Mouse (Mus musculus) heart, embryonic 11.5 days (tissue): Measurements from ENCODE around the gene Tmem161a. TPM values are rescaled to one million over a fixed set of nuclear protein-coding genes. Genes with fewer than 3 reads are reported as not detected.
"Not testable (repeated sequence)": the region's sequence is repeated elsewhere in the genome, so short reads cannot be mapped to it uniquely, and the experiment has no call there.

Source experiments
- ATAC-seq: fragments of 200-750 bp; cut with Nextera tagmentation; replicated peaks from 2 replicates; pipeline ENCODE4 v1.8.0; 2017; ENCODE audit warnings: moderate library complexity; ENCODE audit not compliant: insufficient number of reproducible peaks, low FRiP score, low TSS enrichment
- H3K27ac ChIP-seq: fragments of 300-500 bp; sonication (generic); 2 replicates; pipeline ENCODE4 v1.5.1; 2014; ENCODE audit warnings: mild to moderate bottlenecking, low read depth, low read length
- H3K27me3 ChIP-seq: fragments of 300-500 bp; sonication (generic); 2 replicates; pipeline ENCODE4 v1.6.1; 2014; ENCODE audit warnings: mild to moderate bottlenecking, low read length, mixed read lengths; ENCODE audit not compliant: control insufficient read depth, insufficient read depth
- H3K36me3 ChIP-seq: fragments of 300-500 bp; sonication (generic); 2 replicates; pipeline ENCODE4 v1.6.1; 2014; ENCODE audit warnings: mild to moderate bottlenecking, low read length, moderate library complexity, mixed read lengths; ENCODE audit not compliant: control insufficient read depth, insufficient read depth
- H3K4me1 ChIP-seq: fragments of 300-500 bp; sonication (generic); 2 replicates; pipeline ENCODE4 v1.6.1; 2014; ENCODE audit warnings: low read length; ENCODE audit not compliant: control insufficient read depth, insufficient read depth
- H3K4me2 ChIP-seq: fragments of 300-500 bp; sonication (generic); 2 replicates; pipeline ENCODE4 v1.6.1; 2014; ENCODE audit warnings: mild to moderate bottlenecking, moderate library complexity
- H3K4me3 ChIP-seq: fragments of 300-500 bp; sonication (generic); 2 replicates; pipeline ENCODE4 v1.5.1; 2014; ENCODE audit warnings: low read depth, low read length
- H3K9ac ChIP-seq: fragments of 300-500 bp; sonication (generic); 2 replicates; pipeline ENCODE4 v1.6.1; 2014; ENCODE audit warnings: mild to moderate bottlenecking, low read depth, low read length, moderate library complexity
- H3K9me3 ChIP-seq: fragments of 300-500 bp; sonication (generic); replicated peaks from 2 replicates; pipeline ENCODE4 v1.6.1; 2016; ENCODE audit warnings: low read length; ENCODE audit not compliant: control insufficient read depth
- WGBS: fragments of 180-500 bp; shearing (Covaris S2); extraction: QIAGEN DNeasy Blood & Tissue Kit; methylation state at CpG from one replicate; pipeline ENCODE4 v1.1.7; 2014; ENCODE audit not compliant: insufficient replicate concordance; 5-methylcytosine and 5-hydroxymethylcytosine counted together
- polyA plus RNA-seq: library from polyadenylated mRNA; unstranded; fragments of >200 nt; fragmentation: Nextera tagmentation; extraction: Ambion mirVana; gene quantifications from 2 replicates; pipeline ENCODE4 v1.2.1, GENCODE M21; 2014

Tmem161a gene
- polyA plus RNA-seq, 1 experiment from 2014 or later, result 64.9 TPM

DNA sequence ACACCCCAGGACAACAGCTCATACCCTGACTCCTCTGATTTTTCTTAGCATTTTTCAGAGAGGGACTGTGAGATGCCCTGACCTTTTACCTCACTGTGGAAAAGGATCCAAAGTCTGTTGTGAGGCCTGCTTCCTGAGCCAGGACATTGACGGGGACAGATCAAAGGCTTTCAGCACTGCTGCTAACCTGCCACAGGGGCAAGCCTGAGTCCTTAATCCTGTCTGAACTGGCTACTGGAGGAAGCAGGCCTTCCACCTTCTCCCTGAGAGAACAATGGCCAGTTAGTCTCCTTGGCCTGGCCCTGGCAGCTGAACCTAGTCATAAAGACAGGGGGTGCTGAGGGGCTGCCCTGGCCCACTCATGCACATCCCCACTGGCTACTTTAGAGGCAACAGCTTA, 36.0 kb downstream of the Tmem161a start:
- no peaks in the 10 kb centered on the region for H3K36me3 ChIP-seq
- H3K9me3 ChIP-seq, result no peaks in the 10 kb centered on the region
- peaks cover 18% of the 10 kb centered on the region; the same call in 1 of the 2 replicates for H3K4me1 ChIP-seq
- H3K27me3 ChIP-seq, result no peaks in the 10 kb centered on the region
- H3K27ac ChIP-seq, result no peak overlapping the region
- no peak for ATAC-seq
- WGBS, result 48% methylated on average over 1 of the region's 1 CpGs
- H3K4me2 ChIP-seq, result no peak overlapping the region
- H3K9ac ChIP-seq, result no peak overlapping the region
- H3K4me3 ChIP-seq, result no peak overlapping the region

DNA sequence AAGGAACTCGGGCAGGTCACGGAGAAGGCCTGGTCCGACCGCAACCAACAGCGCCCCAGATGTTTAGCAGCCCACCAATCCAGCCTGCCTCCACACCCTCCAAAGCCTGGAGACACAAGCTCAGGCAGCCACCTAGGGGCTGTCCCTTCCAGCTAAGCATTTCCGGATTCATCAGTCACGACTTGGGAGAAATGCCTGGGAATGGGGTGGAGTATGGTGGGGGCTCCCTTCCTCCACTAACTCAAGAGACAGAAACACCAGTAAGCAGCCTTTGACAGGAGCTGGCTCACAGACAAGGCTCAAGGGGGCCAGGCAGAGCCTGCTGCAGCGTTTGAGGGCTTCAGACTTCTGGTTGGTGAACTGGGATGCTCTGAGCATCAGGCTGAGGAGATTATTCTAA, 38.4 kb downstream of the Tmem161a start:
- Histone ChIP-seq H3K4me3 (0 out of 2 replicates have a peak overlapping the region, but pooled peaks have one; percentile 8), H3K4me1 (0 out of 2 replicates have a peak, but pooled peaks cover 9% of the 10 kb centered on the region), H3K27ac (no peak overlapping the region), H3K27me3 (no peaks in the 10 kb centered on the region), H3K36me3 (no peaks in the 10 kb centered on the region), H3K4me2 (peak overlapping the region; percentile 25), H3K9ac (no peak overlapping the region), H3K9me3 (no peaks in the 10 kb centered on the region)
- 21% methylated on average over 8 of the region's 8 CpGs for WGBS
- ATAC-seq, result no peak

GRCm38 (mm10) chr8:70211275-70211674, 39.1 kb downstream of the Tmem161a start:
- peak overlapping the region; percentile 95 for H3K4me2 ChIP-seq
- no peak overlapping the region for H3K27ac ChIP-seq
- 59% methylated on average over 1 of the region's 1 CpGs for WGBS
- H3K9me3 ChIP-seq, result no peaks in the 10 kb centered on the region
- H3K4me1 ChIP-seq, result 0 out of 2 replicates have a peak, but pooled peaks cover 9% of the 10 kb centered on the region
- H3K4me3 ChIP-seq, result peak overlapping the region; percentile 63
- no peak for ATAC-seq
- H3K27me3 ChIP-seq, result no peaks in the 10 kb centered on the region
- H3K9ac ChIP-seq, result peak overlapping the region; percentile 74
- H3K36me3 ChIP-seq, result no peaks in the 10 kb centered on the region

DNA sequence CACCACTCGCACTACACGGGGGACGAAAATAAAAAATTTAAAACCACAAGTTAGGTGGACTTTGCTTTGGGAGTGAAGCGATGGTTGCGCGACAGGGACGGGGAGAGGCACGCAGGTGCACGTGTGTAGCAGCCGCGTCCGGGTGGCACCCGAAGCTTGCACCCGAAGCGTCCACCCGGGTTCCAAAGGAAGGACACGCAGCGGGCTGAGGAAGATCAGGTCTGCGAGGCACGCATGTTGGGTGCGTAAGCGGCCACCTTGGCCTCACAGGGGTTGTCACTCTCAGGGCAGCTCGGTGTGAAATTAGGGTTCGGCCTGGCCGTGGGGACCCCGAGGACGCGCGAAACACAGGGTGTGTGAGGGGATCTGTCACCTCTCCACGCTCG, 39.6 kb downstream of the Tmem161a start:
- H3K36me3 ChIP-seq, result no peaks in the 10 kb centered on the region
- 2% methylated on average over 31 of the region's 31 CpGs for WGBS

GRCm38 (mm10) chr8:70212112-70213055, 40.2 kb downstream of the Tmem161a start, which contains the start of gene Slc25a42:
TSS of gene Slc25a42 (minus strand) at chr8:70212305.
- Histone ChIP-seq H3K27ac (peak within 1 kb of the TSS; percentile 55), H3K9ac (peak within 1 kb of the TSS; percentile 74), H3K27me3 (no peaks in the 10 kb centered on the region; the same call in 1 of the 2 replicates), H3K4me2 (peak within 1 kb of the TSS; percentile 95), H3K4me1 (0 out of 2 replicates have a peak, but pooled peaks cover 9% of the 10 kb centered on the region), H3K36me3 (no peaks in the 10 kb centered on the region), H3K4me3 (peak within 1 kb of the TSS; percentile 63), H3K9me3 (no peaks in the 10 kb centered on the region)
- ATAC-seq, result peak; percentile 97
- WGBS, result under 1% methylated on average over 64 of the region's 66 CpGs

More for the DNA sequence above, 39.6 kb downstream of the Tmem161a start:
- Histone ChIP-seq H3K9ac (peak overlapping the region; percentile 74), H3K4me1 (0 out of 2 replicates have a peak, but pooled peaks cover 9% of the 10 kb centered on the region), H3K4me3 (peak overlapping the region; percentile 63), H3K27ac (peak overlapping the region; percentile 55), H3K9me3 (no peaks in the 10 kb centered on the region), H3K4me2 (peak overlapping the region; percentile 95), H3K27me3 (no peaks in the 10 kb centered on the region; the same call in 1 of the 2 replicates)
- 0 out of 2 replicates have a peak, but pooled peaks have one; percentile 1 for ATAC-seq

GRCm38 (mm10) chr8:70214411-70214810, 42.3 kb downstream of the Tmem161a start:
- no peak for ATAC-seq
- Histone ChIP-seq H3K9me3 (no peaks in the 10 kb centered on the region), H3K4me2 (no peak overlapping the region), H3K27ac (no peak overlapping the region), H3K9ac (no peak overlapping the region), H3K4me1 (0 out of 2 replicates have a peak, but pooled peaks cover 9% of the 10 kb centered on the region), H3K27me3 (no peaks in the 10 kb centered on the region; the same call in none of the 2 replicates), H3K36me3 (no peaks in the 10 kb centered on the region), H3K4me3 (no peak overlapping the region)
- 65% methylated on average over 3 of the region's 3 CpGs for WGBS

DNA sequence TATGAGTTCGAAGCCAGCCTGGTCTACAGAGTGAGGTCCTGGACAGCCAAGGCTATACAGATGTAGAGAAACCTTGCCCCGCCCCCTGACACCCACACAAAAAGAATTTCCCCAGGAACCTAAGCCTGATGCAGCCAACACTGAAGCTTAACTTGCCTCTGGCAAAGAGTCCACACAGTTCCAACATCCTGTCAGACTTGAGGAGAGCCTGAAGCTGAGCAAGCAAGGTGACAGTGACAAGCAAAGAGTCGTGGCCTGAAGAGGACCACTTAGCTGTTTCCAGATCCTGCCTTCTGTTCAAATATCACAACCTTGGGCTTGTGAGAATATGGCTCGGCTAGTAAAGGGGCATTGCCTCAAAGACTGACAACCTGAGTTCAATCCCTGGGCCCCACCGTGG, 42.9 kb downstream of the Tmem161a start:
- Histone ChIP-seq H3K4me1 (0 out of 2 replicates have a peak, but pooled peaks cover 9% of the 10 kb centered on the region), H3K4me3 (no peak overlapping the region), H3K4me2 (no peak overlapping the region), H3K9ac (no peak overlapping the region), H3K36me3 (no peaks in the 10 kb centered on the region), H3K9me3 (no peaks in the 10 kb centered on the region), H3K27me3 (no peaks in the 10 kb centered on the region; the same call in none of the 2 replicates), H3K27ac (no peak overlapping the region)
- WGBS, result 63% methylated on average over 5 of the region's 5 CpGs
- no peak for ATAC-seq

DNA sequence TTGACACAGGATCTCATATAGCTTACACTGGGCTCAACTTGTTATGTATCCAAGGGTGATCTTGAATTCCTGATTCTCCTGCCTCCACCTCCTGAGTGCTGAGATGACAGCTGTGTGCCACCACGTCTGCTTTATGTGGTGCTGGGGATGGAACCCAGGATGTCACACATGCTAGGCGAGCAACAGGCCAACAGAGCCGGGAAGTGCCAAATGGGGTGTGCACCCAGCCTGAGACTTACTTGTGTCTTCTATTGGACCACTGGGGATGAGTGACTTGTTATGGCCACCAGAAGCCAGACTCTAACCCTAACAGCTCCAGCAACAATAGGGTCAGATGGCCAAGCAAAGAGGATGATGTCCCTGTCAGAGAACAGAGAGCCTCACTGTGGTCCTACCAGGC, 44.0 kb downstream of the Tmem161a start:
- H3K9me3 ChIP-seq, ATAC-seq, H3K4me2 ChIP-seq, H3K4me3 ChIP-seq, H3K36me3 ChIP-seq, H3K9ac ChIP-seq, H3K27ac ChIP-seq, H3K4me1 ChIP-seq, H3K27me3 ChIP-seq: not testable (repeated sequence)
- 55% methylated on average over 3 of the region's 3 CpGs for WGBS
